Mouse (Mus musculus) liver, postnatal 0 days (tissue): ENCODE results near the gene Rbms1. TPM values are rescaled to one million over a fixed set of nuclear protein-coding genes. Genes with fewer than 3 reads are reported as not detected.
"Not testable (repeated sequence)": the region's sequence is repeated elsewhere in the genome, so short reads cannot be mapped to it uniquely, and the experiment has no call there.

Source experiments
- ATAC-seq: fragments of 200-750 bp; cut with Nextera tagmentation; 2 replicates; pipeline ENCODE4 v1.8.0; 2017; ENCODE audit warnings: mild to moderate bottlenecking, moderate library complexity
- DNase-seq: peaks from one replicate; pipeline ENCODE4 v3.0.0-alpha.2; 2016
- H3K27ac ChIP-seq: fragments of 300-500 bp; sonication (generic); 2 replicates; pipeline ENCODE4 v1.5.1; 2014; ENCODE audit warnings: antibody characterized with exemption, moderate library complexity, mild to moderate bottlenecking, low read depth
- H3K27me3 ChIP-seq: fragments of 300-500 bp; sonication (generic); 2 replicates; pipeline ENCODE4 v1.6.1; 2014; ENCODE audit warnings: low read length, control low read depth, mixed read lengths; ENCODE audit not compliant: insufficient read depth
- H3K36me3 ChIP-seq: fragments of 300-500 bp; sonication (generic); replicated peaks from 2 replicates; pipeline ENCODE4 v1.6.1; 2014; ENCODE audit warnings: mild to moderate bottlenecking, control low read depth, low read length, moderate library complexity, mixed read lengths; ENCODE audit not compliant: insufficient read depth
- H3K4me1 ChIP-seq: fragments of 300-500 bp; sonication (generic); 2 replicates; pipeline ENCODE4 v1.6.1; 2014; ENCODE audit warnings: antibody characterized with exemption, mild to moderate bottlenecking, control low read depth; ENCODE audit not compliant: insufficient read depth
- H3K4me2 ChIP-seq: fragments of 300-500 bp; sonication (generic); 2 replicates; pipeline ENCODE4 v1.6.1; 2014; ENCODE audit warnings: low read depth, mild to moderate bottlenecking, low read length, moderate library complexity, mixed read lengths
- H3K4me3 ChIP-seq: fragments of 300-500 bp; sonication (generic); 2 replicates; pipeline ENCODE4 v1.5.1; 2014; ENCODE audit warnings: low read depth, low read length
- H3K9ac ChIP-seq: fragments of 300-500 bp; sonication (generic); replicated peaks from 2 replicates; pipeline ENCODE4 v1.6.1; 2014; ENCODE audit warnings: mild to moderate bottlenecking, moderate library complexity
- H3K9me3 ChIP-seq: fragments of 300-500 bp; sonication (generic); 2 replicates; pipeline ENCODE4 v1.6.1; 2016; ENCODE audit warnings: mild to moderate bottlenecking, control low read depth, low read length, mixed read lengths
- CTCF ChIP-seq: sonication (generic); IDR thresholded peaks from 2 replicates; pipeline ENCODE4 v1.5.1; 2016; ENCODE audit warnings: antibody characterized with exemption, low read depth
- EP300 ChIP-seq: IDR thresholded peaks from 2 replicates; pipeline ENCODE4 v1.6.1; 2016; ENCODE audit warnings: antibody characterized with exemption, low read depth, mild to moderate bottlenecking
- WGBS: fragments of 180-500 bp; shearing (Covaris S2); extraction: QIAGEN DNeasy Blood & Tissue Kit; methylation state at CpG from one replicate; pipeline ENCODE4 v1.1.7; 2014; ENCODE audit not compliant: insufficient replicate concordance; 5-methylcytosine and 5-hydroxymethylcytosine counted together
- polyA plus RNA-seq: library from polyadenylated mRNA; unstranded; fragments of >200 nt; fragmentation: Nextera tagmentation; extraction: Ambion mirVana; gene quantifications from 2 replicates; pipeline ENCODE4 v1.2.1, GENCODE M21; 2015

The Rbms1 gene
- polyA plus RNA-seq, 1 experiment from 2014 or later: 38.5 TPM

GRCm38 (mm10) chr2:60832254-60832653, 130.7 kb downstream of the Rbms1 start:
- Histone ChIP-seq H3K4me2 (no peak overlapping the region), H3K9me3 (no peaks in the 10 kb centered on the region), H3K36me3 (peaks cover 10% of the 10 kb centered on the region), H3K4me1 (peaks cover 16% of the 10 kb centered on the region), H3K4me3 (no peak overlapping the region), H3K9ac (no peak overlapping the region), H3K27me3 (no peaks in the 10 kb centered on the region), H3K27ac (no peak overlapping the region)
- ATAC-seq (no peak), DNase-seq (no peak)
- 77% methylated on average over 8 of the region's 8 CpGs for WGBS
- TF ChIP-seq EP300 (no peak), CTCF (no peak)

DNA sequence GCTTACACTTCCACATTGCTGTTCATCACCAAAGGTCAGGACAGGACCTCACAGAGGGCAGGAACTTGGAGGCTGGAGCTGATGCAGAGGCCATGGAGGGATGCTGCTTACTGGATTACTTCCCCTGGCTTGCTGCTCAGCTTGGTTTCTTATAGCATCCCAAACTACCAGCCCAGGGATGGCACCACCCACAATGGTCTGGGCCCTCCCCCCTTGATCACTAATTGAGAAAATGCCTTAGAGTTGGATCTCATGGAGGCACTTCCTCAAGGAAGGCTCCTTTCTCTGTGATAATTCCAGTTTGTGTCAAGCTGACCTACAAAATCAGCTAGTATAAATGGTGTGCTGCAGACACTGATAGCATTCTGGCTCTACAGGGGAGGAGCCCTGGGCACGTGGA, 132.5 kb downstream of the Rbms1 start:
- not testable (repeated sequence) for ATAC-seq

DNA sequence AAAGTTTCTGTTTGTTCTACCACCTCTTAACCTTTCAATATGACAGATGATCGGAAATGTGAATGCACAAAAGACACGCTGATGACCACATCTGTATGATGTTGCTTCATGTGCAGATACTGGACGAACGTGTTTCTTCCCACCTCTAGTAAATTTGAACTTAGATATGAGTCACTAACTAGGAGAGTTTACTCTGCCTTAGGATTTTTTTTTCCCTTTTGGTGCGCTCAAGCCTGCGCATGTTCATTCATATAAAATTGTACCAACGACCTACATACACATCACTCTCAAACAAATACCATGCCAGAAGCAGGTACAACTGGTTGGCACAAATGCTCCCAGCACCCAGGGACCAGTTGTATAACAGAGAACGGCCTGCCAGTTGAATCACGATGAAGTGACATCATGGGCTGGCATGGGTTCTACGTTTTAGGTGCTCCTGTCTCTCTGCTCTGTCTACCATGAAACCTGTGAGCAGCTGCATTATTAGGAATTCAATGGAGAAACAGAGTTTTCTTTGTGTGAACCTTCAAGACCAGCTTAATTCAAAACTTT, 134.0 kb downstream of the Rbms1 start:
- H3K36me3 ChIP-seq: peaks cover 10% of the 10 kb centered on the region
- no peak overlapping the region for H3K4me2 ChIP-seq
- no peaks in the 10 kb centered on the region for H3K9me3 ChIP-seq
- peaks cover 5% of the 10 kb centered on the region; the same call in 1 of the 2 replicates for H3K4me1 ChIP-seq
- no peak overlapping the region for H3K4me3 ChIP-seq
- no peak for ATAC-seq
- H3K27me3 ChIP-seq: no peaks in the 10 kb centered on the region
- no peak for DNase-seq
- H3K9ac ChIP-seq: no peak overlapping the region
- 85% methylated on average over 10 of the region's 10 CpGs for WGBS
- H3K27ac ChIP-seq: no peak overlapping the region
- no peak for TF ChIP-seq CTCF
- TF ChIP-seq EP300: no peak

More for the DNA sequence above, 132.5 kb downstream of the Rbms1 start:
- H3K36me3 ChIP-seq, H3K4me2 ChIP-seq, H3K9me3 ChIP-seq, DNase-seq, H3K4me3 ChIP-seq, H3K4me1 ChIP-seq, H3K27me3 ChIP-seq, H3K9ac ChIP-seq: not testable (repeated sequence)
- H3K27ac ChIP-seq: peak overlapping the region; percentile 29; the same call in 1 of the 2 replicates
- 53% methylated on average over 1 of the region's 1 CpGs for WGBS

- no peak for TF ChIP-seq EP300
- TF ChIP-seq CTCF: no peak
- no peak for DNase-seq
- Histone ChIP-seq H3K4me3 (no peak overlapping the region), H3K36me3 (peaks cover 4% of the 10 kb centered on the region; the same call in 1 of the 2 replicates), H3K9ac (no peak overlapping the region), H3K9me3 (no peaks in the 10 kb centered on the region), H3K27ac (no peak overlapping the region), H3K4me1 (peaks cover 6% of the 10 kb centered on the region), H3K4me2 (no peak overlapping the region), H3K27me3 (no peaks in the 10 kb centered on the region)
- 78% methylated on average over 5 of the region's 5 CpGs for WGBS
- no peak for ATAC-seq
These were observed 135.9 kb downstream of the Rbms1 start for GRCm38 (mm10) chr2:60827152-60827428.

- Histone ChIP-seq H3K9ac (no peak overlapping the region), H3K27ac (no peak overlapping the region), H3K36me3 (peaks cover 4% of the 10 kb centered on the region; the same call in 1 of the 2 replicates), H3K4me1 (peaks cover 8% of the 10 kb centered on the region), H3K27me3 (no peaks in the 10 kb centered on the region), H3K4me3 (no peak overlapping the region), H3K4me2 (no peak overlapping the region), H3K9me3 (no peaks in the 10 kb centered on the region)
- WGBS: 80% methylated on average over 11 of the region's 11 CpGs
- no peak for DNase-seq
- TF ChIP-seq CTCF (no peak), EP300 (no peak)
- no peak for ATAC-seq
These were observed 136.4 kb downstream of the Rbms1 start for GRCm38 (mm10) chr2:60826406-60827151.

DNA sequence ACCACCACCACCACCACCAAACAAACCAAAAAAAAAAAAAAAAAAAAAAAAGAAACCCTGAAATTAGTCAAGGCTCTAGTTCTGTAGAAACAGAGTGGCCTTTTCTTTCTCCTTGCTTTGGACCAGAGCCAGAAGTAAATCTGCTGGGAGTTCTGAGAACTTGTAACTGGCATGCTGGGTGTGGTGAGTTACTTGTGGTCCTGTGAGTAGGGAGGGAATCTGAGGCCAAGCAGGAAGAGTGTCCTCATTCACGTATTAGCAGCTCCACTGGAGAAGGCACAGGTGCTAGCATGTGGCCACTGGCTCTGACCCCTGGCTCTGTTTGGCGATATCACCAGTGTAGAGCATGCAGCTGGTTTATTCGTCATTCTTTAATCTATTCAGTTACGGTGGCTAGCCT, 137.3 kb downstream of the Rbms1 start:
- Histone ChIP-seq H3K27ac (no peak overlapping the region), H3K9me3 (no peaks in the 10 kb centered on the region), H3K27me3 (no peaks in the 10 kb centered on the region), H3K36me3 (peaks cover 2% of the 10 kb centered on the region; the same call in 1 of the 2 replicates), H3K4me2 (no peak overlapping the region), H3K4me3 (no peak overlapping the region), H3K4me1 (peaks cover 6% of the 10 kb centered on the region), H3K9ac (no peak overlapping the region)
- DNase-seq: no peak
- ATAC-seq: no peak
- 72% methylated on average over 4 of the region's 4 CpGs for WGBS
- TF ChIP-seq CTCF: no peak
- TF ChIP-seq EP300: no peak
